Mouse (Mus musculus) embryo, embryonic 10.5 days (tissue): ENCODE measurements around the gene Tbx22.

ENCODE experiments used
- DNase-seq: peaks from one replicate; pipeline ENCODE4 v3.0.0-alpha.2; 2015; ENCODE audit warnings: low spot score

The Tbx22 gene

GRCm38 (mm10) chrX:107667664-107668063, at the start of gene Tbx22:
Gene Tbx22, plus strand, starts transcription at chrX:107667964.
- DNase-seq: no peak

- no peak for DNase-seq
These were observed 913 bp downstream of the Tbx22 start for GRCm38 (mm10) chrX:107668677-107669076.

- DNase-seq: peak; percentile 39
These were observed 11.4 kb downstream of the Tbx22 start for GRCm38 (mm10) chrX:107679203-107679602.

- DNase-seq: no peak
These were observed 40.8 kb downstream of the Tbx22 start for GRCm38 (mm10) chrX:107708584-107708983.

- peak; percentile 42 for DNase-seq
These were observed 55.8 kb downstream of the Tbx22 start for GRCm38 (mm10) chrX:107723541-107723940.
